Mouse (Mus musculus) midbrain, postnatal 0 days (tissue): ENCODE measurements at regions not wholly inside any gene's neighbourhood (a gene's known extent, or its start where the extent isn't known, plus 50 kb on each side); places are given as distances from the start of the nearest gene placed in this dataset.
"Not testable (repeated sequence)": the region's sequence is repeated elsewhere in the genome, so short reads cannot be mapped to it uniquely, and the experiment has no call there.

Experiments used
- ATAC-seq: fragments of 200-750 bp; cut with Nextera tagmentation; 2 replicates; pipeline ENCODE4 v1.8.0; 2017; ENCODE audit warnings: moderate number of reproducible peaks, mild to moderate bottlenecking, moderate TSS enrichment, moderate library complexity; ENCODE audit not compliant: low FRiP score
- DNase-seq: peaks from one replicate; pipeline ENCODE4 v3.0.0-alpha.2; 2015; ENCODE audit warnings: low spot score
- H3K27ac ChIP-seq: fragments of 300-500 bp; sonication (generic); 2 replicates; pipeline ENCODE4 v1.5.1; 2014; ENCODE audit warnings: low read depth, mild to moderate bottlenecking, low read length, mixed read lengths
- H3K27me3 ChIP-seq: fragments of 300-500 bp; sonication (generic); 2 replicates; pipeline ENCODE4 v1.6.1; 2014; ENCODE audit warnings: low read length, control low read depth, mixed read lengths; ENCODE audit not compliant: insufficient read depth
- H3K36me3 ChIP-seq: fragments of 300-500 bp; sonication (generic); 2 replicates; pipeline ENCODE4 v1.6.1; 2014; ENCODE audit warnings: low read length, control low read depth, mixed read lengths; ENCODE audit not compliant: insufficient read depth
- H3K4me1 ChIP-seq: fragments of 300-500 bp; sonication (generic); 2 replicates; pipeline ENCODE4 v1.6.1; 2014; ENCODE audit warnings: mild to moderate bottlenecking, control low read depth, antibody characterized with exemption, low read length, mixed read lengths; ENCODE audit not compliant: insufficient read depth
- H3K4me2 ChIP-seq: fragments of 300-500 bp; sonication (generic); 2 replicates; pipeline ENCODE4 v1.6.1; 2014; ENCODE audit warnings: low read depth, mild to moderate bottlenecking, low read length, mixed read lengths; ENCODE audit not compliant: poor library complexity, severe bottlenecking
- H3K4me3 ChIP-seq: fragments of 300-500 bp; sonication (generic); 2 replicates; pipeline ENCODE4 v1.5.1; 2014; ENCODE audit warnings: low read depth, mild to moderate bottlenecking, low read length, moderate library complexity
- H3K9ac ChIP-seq: fragments of 300-500 bp; sonication (generic); replicated peaks from 2 replicates; pipeline ENCODE4 v1.6.1; 2014; ENCODE audit warnings: mild to moderate bottlenecking, low read length, moderate library complexity, mixed read lengths; ENCODE audit not compliant: poor library complexity, severe bottlenecking
- H3K9me3 ChIP-seq: fragments of 300-500 bp; sonication (generic); 2 replicates; pipeline ENCODE4 v1.6.1; 2016; ENCODE audit warnings: low read length, control low read depth
- CTCF ChIP-seq: IDR thresholded peaks from 2 replicates; pipeline ENCODE4 v1.5.1; 2016; ENCODE audit warnings: antibody characterized with exemption, mild to moderate bottlenecking
- WGBS: fragments of 180-500 bp; shearing (Covaris S2); extraction: QIAGEN DNeasy Blood & Tissue Kit; methylation state at CpG from one replicate; pipeline ENCODE4 v1.1.7; 2014; 5-methylcytosine and 5-hydroxymethylcytosine counted together

DNA sequence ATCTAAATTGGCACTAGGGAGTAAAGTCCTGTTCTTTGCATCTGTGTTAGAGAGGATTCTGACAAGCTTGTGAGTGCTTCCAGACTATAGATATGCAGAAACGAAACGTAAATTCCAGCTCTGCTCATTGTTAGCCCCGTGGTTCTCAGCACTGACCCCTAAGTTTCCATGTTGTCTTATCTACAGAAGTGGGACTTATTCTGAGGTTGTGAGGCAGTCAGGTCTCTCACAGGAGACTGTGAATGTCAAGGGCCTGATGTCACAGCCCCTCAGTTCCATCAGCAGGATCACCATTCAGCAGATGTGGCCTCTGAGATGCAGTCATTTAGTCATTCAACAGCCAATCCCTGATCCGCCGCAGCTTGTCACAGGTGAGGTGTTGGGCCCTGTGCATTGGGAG lies 525.8 kb downstream of the Zfp704 start:
- no peak for TF ChIP-seq CTCF
- Histone ChIP-seq H3K9me3 (no peaks in the 10 kb centered on the region), H3K4me2 (no peak overlapping the region), H3K36me3 (no peaks in the 10 kb centered on the region), H3K4me1 (no peaks in the 10 kb centered on the region), H3K9ac (no peak overlapping the region), H3K4me3 (no peak overlapping the region), H3K27ac (no peak overlapping the region), H3K27me3 (no peaks in the 10 kb centered on the region)
- ATAC-seq = no peak
- 89% methylated on average over 5 of the region's 5 CpGs for WGBS
- DNase-seq = no peak

DNA sequence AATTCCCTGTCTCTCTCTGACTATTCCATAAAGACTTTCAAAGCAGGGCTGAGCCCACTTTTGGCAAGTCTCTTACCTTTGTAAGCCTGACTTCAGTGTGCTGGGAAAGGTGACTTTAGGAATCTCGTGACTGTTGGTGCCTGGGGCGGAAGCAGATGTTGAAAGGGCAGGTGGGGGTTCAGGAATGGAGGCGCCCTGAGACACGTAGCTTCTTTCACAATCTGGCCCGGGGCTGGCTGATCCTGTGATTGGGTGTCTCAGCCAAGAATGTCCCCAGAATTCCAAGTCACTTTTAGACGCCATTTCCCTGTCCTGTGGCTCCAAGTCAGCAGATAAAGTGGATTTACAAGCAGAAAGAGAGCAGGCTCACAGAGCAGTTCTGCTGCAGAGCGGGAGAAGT lies 527.8 kb downstream of the Zfp704 start:
- WGBS = 77% methylated on average over 7 of the region's 7 CpGs
- Histone ChIP-seq H3K9ac (no peak overlapping the region), H3K27ac (no peak overlapping the region), H3K4me3 (no peak overlapping the region), H3K4me2 (no peak overlapping the region), H3K36me3 (no peaks in the 10 kb centered on the region), H3K4me1 (no peaks in the 10 kb centered on the region), H3K27me3 (no peaks in the 10 kb centered on the region), H3K9me3 (no peaks in the 10 kb centered on the region)
- ATAC-seq = no peak
- no peak for TF ChIP-seq CTCF
- DNase-seq = no peak

DNA sequence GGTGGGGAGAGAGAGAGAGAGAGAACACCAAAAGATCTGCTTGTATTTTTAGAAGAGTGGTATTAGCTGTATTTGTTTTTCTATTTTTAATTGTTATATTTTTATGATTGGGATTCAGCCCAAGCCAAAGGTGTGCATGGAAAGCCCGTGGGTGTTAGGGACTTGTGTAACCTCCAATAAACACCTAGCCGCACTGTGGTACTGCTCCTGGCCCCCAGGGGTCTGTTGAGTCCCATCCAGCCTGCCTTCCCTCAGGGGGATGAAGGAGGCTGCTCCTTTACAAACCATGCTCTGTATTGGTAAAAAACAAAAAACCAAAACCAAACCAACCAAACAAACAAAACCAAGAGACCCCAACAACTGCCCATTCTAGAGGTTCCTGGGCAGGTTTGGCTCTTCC lies 531.7 kb downstream of the Zfp704 start:
- no peak overlapping the region for H3K9ac ChIP-seq
- no peak for DNase-seq
- H3K27ac ChIP-seq = no peak overlapping the region
- H3K4me2 ChIP-seq = no peak overlapping the region
- 74% methylated on average over 2 of the region's 2 CpGs for WGBS
- no peaks in the 10 kb centered on the region for H3K36me3 ChIP-seq
- no peak for ATAC-seq
- TF ChIP-seq CTCF = no peak
- H3K4me1 ChIP-seq = no peaks in the 10 kb centered on the region
- no peaks in the 10 kb centered on the region for H3K9me3 ChIP-seq
- no peaks in the 10 kb centered on the region for H3K27me3 ChIP-seq
- H3K4me3 ChIP-seq = no peak overlapping the region

DNA sequence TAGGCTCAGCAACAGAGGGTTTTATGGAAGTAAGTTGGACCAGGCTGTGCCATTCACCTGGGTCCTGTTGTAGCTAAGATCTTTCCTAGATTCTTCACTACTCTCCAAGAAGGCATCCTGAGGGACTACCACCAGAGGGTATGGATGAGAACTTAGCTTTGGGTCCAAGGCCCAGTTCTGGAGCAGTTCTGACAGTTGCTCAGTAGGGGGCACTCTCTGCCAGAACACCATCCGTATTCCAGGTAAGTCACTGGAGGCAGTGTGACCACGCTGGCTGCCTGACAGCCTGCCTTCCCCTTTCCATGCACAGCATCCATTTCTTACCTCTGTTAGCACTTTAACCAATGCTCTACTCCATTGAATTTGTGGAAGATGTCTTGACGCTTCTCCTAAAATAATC lies 533.2 kb downstream of the Zfp704 start:
- no peaks in the 10 kb centered on the region for H3K27me3 ChIP-seq
- ATAC-seq (peak; percentile 27; the same call in 1 of the 2 replicates), DNase-seq (peak; percentile 54)
- H3K4me2 ChIP-seq = no peak overlapping the region
- WGBS = 24% methylated on average over 3 of the region's 3 CpGs
- no peaks in the 10 kb centered on the region for H3K36me3 ChIP-seq
- no peaks in the 10 kb centered on the region for H3K4me1 ChIP-seq
- TF ChIP-seq CTCF = peak; percentile 73
- H3K9me3 ChIP-seq = no peaks in the 10 kb centered on the region
- no peak overlapping the region for H3K4me3 ChIP-seq
- no peak overlapping the region for H3K9ac ChIP-seq
- H3K27ac ChIP-seq = no peak overlapping the region

DNA sequence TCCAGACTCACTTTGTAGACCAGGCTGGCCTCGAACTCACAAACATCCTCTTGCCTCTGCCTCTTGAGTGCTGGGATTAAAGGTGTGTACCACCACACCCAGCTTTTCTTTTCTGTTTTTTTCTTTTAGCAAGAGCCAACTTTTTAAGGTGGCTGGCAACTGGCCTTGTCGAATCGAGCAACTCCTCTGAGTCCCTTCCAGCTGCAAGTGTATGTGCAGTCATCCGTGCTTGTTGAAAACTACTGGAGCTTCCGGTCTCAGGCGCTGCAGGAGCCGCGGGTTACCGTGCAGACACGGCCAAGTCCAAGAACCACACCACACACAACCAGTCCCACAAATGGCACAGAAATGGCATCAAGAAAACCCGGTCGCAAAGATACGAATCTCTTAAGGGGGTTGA lies 537.4 kb downstream of the Zfp704 start:
- not testable (repeated sequence) for DNase-seq, H3K4me1 ChIP-seq, H3K4me2 ChIP-seq, H3K27ac ChIP-seq, H3K36me3 ChIP-seq, H3K4me3 ChIP-seq, H3K9me3 ChIP-seq, ATAC-seq, H3K27me3 ChIP-seq, H3K9ac ChIP-seq
- WGBS = 91% methylated on average over 13 of the region's 13 CpGs

DNA sequence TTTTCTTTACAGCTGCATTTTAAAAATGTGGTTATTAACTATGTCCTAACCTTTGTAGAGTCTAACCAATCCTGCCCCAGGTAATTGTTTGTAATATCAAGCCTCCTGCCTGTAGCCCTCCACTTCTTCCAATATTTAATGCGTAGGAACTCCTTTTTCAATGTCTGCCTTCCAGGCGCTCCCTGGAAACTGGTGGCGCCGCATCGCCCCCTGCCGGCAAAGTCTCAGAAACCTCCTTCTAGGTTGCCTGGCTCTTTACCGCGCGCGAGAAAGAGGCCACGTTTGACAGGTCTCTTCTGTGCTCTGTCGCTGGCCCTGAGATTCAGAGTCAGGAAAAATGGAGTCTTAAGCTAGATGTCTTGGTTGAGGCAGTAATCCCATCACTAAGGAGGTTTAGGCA lies 542.8 kb downstream of the Zfp704 start:
- no peak overlapping the region for H3K9ac ChIP-seq
- peak; percentile 71 for DNase-seq
- no peak overlapping the region for H3K27ac ChIP-seq
- H3K27me3 ChIP-seq = no peaks in the 10 kb centered on the region
- no peaks in the 10 kb centered on the region for H3K9me3 ChIP-seq
- peak; percentile 85 for TF ChIP-seq CTCF
- H3K4me1 ChIP-seq = no peaks in the 10 kb centered on the region
- H3K4me2 ChIP-seq = no peak overlapping the region
- H3K4me3 ChIP-seq = no peak overlapping the region
- no peaks in the 10 kb centered on the region for H3K36me3 ChIP-seq
- WGBS = 5% methylated on average over 12 of the region's 12 CpGs
- ATAC-seq = peak; percentile 63; the same call in 1 of the 2 replicates
